Mouse (Mus musculus) embryo, embryonic 11.5 days (tissue): ENCODE data around the gene Ltc4s.

Experiments
- DNase-seq: peaks from one replicate; pipeline ENCODE4 v3.0.0-alpha.2; 2012; ENCODE audit warnings: low read depth, low spot score

The Ltc4s gene

DNA sequence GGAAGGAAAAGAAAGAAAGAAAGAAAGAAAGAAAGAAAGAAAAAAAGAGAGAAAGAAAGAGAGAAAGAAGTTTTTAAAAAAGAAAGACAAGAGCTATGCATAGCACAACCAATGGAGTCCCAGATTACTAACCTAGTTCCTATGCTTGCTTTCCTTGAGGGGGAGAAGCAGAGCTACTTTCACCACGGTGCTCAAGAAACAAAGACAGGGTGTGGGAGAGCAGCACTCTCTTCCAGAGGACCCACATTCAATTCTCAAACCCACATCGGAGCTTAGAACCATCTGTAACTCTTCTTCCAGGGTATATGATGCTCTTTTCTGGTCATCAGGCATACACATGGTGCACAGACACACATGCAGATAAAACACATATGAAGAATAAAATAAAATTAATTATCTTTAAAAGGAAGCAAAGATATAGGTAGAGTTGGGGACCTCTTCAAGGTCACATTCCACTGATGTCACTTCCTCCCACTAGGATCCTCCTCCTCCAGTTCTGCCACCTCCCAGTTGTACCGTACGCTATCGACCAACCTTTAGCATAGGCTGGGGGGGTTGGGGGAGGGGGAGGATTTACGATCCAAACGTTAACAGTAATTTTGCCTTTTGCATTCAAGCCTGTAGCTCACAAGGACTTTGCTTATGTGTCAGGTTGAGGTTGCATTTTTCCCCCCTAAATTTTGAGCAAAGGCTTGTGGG, 10.2 kb upstream of the Ltc4s start:
- no peak for DNase-seq

DNA sequence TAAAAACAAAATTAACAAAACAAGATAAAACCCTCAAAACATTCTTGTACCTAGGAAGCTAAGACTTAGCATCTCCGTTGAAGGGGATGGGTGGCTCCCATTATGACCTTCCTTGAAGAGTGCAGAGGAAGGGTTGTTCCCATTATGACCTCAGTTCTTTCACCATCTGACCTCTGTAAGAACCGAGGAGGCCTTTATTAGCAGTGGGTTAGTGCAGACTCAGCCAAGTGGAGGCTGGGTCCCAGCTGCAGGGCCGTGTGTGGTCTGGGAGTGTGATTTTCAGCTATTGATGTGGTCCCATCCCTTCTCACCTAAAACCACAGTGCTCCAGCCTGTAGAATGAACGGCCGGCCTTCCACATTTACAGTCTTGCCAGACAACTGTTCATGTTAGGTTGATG, 6.9 kb upstream of the Ltc4s start:
- no peak for DNase-seq

DNA sequence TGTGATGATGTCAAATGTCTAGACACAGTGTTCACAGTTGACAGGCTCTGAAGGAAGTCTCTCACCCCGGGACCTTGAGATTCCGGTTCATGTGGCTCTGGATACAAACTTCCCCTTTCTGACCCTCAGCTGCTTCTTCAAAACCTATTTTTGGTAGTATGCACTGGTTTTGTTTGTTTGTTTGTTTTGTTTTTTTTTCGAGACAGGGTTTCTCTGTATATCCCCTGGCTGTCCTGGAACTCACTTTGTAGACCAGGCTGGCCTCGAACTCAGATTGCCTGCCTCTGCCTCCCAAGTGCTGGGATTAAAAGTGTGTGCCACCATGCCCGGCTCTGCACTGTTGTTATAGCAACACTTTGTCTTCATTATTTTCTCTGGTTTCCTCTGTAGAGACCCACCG, 5.5 kb upstream of the Ltc4s start:
- no peak for DNase-seq

DNA sequence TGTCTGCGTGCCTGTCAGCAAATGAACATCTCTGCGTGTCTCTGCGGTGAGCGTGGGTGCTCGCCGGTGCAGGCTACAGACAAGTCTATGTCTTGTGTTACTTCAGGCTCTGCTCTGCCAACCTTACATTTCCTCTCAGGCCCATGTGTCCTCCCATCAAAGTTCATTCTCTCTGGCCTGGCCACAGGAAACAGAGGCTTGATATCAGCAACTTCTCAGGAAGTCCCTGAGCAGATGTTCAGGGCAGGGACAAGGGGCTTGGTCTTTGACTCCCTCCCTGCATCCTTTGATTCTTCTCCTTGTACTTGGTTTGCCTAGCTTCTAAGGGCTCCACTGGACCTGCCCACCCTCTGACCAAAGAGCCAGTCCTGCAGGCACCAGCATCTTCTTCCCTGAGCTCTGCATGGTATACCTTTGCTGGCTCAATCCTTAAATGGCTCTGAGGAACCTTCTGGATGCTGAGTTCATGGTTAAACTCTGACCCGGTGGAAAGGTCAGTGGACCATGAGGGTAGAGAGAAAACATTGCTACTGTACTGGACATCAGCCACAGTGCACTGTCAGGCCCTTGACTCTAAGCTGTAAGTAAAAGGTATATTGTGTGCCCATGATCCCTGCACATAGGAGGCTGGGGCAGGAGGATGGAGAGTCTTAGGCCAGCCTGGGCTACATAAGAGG, 2.0 kb upstream of the Ltc4s start:
- DNase-seq: no peak

DNA sequence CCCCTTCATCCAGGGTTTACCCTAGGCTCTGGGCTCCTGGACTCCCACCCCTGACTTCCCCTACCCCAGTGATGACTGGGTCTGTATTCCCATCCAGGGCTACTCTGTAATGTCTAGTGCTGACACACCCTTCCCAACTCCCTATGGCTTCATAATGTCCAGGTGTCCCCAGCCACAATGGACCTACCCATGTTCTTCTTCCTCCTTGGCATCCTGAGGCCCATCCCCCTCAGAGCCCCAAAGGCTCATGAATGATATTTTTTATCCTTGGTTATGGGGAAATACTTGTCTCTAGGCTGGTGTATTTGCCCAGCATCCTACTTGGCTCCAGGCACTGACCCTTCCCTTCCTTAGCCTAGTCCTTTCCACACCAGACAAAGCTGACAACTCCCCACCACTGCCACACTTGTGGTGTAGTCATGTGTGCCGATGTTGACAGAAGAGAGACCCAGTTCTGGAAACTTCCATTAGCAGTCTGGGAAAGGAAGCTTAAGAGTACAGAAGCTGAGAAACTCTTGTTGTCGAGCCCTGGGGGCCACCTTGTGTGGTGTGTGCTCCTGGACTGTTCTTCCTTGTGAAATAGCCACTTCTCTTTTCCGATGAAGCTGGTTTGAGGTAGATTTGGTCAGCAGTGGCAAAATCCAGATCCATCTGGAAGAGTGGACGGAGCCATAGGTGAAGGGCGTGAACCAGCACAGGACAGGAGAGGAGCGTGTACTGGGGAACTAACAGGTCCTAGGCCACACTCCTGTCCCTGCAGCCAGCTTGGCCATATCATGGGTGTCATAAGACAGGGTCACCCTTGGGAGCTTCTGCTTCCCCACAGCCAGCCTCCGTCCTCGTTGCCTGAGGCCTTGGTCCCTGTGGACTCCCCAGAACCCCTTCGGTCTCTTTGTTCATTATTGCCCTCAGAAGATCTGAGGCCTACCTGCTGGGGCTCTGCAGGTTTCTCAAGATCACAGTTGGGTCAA, 690 bp upstream of the Ltc4s start:
- no peak for DNase-seq

DNA sequence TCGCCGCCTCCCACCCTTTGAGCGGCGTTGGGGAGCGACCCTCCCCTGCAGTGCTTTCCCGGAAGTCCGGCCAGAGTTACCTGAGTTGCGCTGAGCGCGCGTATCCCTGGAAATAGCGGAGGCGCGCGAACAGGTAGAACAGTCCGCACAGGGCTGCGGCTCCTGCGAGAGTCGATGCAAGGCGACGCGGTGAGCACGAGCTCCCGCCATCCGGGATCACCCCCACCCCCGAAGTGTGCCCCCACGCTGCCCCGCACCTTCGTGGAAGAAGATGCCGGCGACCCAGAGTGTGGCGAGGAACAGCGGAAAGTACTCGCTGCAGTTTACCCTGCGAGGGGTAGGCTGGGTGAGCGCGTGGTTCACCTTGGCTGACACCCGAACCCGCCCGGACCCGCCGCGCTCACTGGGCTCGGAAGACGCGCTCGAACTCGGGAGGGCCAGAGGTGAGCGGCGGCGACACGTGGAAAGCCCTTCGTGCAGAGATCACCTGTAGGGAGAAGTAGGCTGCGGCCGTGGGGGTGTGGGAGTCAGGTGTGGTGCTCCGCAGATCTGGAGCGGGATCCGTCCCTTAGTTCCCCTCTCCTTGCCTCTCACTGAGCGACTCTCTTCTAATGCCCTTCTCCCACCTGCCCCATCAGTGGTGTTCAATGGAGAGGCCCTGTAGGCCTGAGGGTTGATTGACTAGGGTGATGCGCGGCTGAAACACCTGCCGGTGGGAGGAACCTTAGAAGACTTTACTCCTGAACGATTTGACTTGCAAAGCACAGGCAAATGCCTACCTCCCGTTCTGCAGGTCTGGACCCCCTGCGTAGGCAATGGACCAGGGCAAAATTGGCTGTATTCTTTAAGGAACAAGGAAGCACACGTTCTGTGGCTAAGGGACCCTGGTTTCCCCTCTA, 1.2 kb downstream of the Ltc4s start:
- DNase-seq: no peak

DNA sequence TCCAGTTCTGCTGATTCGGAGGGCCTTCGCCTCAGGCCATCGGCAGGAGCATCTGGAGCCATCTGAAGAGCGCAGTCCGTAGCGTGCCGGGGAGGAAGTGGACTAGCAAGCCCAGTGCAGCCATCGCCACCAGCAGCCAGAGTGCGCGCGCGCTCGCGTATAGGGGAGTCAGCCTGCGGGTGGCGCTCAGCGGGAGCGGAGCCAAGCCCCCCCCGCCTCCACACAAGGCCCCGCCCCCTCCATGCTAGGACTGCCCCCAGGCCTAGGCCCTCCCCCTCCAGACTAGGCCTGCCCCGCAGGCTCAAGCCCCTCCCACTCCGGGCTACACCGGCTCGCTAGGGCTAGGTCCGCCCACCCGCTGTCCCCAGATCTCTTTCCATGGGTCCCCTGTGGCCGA, 1.9 kb downstream of the Ltc4s start:
- peak; percentile 81 for DNase-seq

DNA sequence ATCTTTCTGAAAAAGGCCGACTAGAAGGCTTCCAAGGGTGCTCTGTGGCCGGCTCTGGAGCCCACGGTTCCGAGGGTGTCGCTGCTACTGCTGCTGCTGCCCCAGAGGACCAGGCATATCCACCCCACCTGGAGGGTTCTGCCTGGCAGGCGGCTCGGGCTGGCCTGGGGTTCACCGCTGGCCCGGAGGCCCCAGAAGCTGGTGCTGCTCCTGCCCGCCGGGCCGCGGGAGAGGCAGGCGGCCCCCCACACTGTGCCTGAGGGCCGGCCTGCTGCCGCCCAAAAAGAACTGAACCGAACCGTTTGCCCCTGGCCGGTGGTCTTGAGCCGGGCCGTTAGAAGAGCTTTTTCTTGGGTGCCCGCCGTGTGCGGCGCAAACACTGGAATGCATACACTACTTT, 3.8 kb downstream of the Ltc4s start:
- no peak for DNase-seq

DNA sequence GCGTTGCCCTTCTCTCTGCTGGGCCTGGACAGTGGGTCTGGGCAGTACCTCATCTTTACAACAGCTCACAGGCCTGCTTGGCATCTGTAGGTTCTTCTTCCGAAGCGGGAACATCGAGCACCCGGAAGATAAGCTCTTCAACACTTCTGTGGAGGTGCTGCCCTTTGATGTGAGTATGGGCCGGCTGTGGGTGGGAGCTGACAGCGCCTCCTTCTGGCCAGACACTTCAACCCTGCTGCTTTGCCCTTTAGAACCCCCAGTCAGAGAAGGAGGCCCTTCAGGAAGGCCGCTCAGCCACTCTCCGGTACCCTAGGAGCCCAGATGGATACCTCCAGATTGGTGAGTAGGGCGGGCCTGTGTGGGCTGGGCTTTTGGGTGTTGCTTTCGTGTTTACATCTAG, 4.4 kb downstream of the Ltc4s start:
- no peak for DNase-seq

DNA sequence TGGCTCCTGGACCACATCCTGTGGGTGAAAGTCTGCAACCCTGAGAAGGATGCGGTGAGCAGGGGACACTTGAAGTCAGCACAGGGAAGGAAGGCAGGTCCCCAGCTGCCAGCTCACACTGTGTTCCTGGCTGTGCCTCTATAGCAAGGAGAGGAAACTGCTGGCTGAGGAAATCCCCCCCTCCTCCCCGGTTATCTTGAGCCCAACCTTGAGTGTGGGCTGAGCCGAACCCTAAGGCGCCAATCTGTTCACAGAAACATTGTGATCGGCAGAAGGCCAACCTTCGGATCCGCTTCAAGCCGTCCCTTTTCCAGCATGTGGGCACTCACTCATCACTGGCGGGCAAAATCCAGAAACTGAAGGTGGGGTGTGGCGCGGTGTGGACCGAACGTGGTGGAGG, 5.4 kb downstream of the Ltc4s start:
- DNase-seq: no peak

DNA sequence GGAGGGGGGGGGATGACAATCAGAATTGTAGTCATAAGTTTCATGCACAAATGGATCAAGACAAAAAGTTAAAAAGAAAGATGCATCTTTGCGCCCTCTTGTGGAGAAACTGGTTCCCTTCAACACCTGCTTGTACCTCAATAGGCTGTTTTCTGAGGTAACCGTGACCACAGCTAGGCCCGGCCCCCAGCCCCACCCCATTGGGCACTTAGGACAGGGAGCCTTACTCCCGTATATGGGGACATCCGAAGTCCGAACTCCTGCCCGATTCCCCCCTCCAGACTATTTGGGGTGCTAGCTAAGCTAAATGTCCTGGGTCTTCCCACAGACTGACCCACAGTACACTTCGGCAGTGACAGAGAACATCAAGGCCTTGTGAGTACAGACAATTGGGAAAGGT, 7.0 kb downstream of the Ltc4s start:
- DNase-seq: peak; percentile 63

DNA sequence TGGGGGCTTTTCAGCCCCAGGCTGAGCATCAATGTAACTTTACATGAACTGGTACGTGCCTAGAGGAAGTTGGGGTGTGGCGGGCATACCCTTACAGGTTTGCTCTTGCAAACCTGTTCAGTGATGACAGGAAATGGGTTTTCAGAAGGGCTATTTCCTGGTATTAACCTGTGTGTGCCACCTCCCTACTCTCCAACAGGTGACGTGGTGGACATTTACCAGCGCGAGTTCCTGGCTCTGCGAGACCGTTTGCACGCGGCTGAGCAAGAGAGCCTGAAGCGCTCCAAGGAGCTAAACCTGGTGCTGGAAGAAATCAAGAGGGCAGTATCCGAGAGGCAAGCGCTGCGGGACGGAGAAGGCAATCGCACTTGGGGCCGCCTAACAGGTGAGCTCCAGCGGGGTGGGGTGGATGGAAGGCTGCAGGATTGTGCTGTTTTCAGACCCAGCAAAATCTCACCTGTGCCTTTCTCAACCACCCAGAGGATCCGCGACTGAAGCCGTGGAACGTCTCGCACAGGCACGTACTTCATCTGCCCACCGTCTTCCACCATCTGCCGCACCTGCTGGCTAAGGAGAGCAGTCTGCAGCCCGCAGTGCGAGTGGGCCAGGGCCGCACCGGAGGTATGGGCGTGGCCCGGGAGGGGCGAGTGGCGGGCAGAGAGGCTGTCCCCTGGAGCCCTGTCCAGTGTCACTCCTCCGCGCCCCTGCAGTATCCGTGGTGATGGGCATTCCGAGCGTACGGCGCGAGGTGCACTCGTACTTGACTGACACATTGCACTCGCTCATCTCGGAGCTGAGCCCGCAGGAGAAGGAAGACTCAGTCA, 7.7 kb downstream of the Ltc4s start:
- DNase-seq: no peak

DNA sequence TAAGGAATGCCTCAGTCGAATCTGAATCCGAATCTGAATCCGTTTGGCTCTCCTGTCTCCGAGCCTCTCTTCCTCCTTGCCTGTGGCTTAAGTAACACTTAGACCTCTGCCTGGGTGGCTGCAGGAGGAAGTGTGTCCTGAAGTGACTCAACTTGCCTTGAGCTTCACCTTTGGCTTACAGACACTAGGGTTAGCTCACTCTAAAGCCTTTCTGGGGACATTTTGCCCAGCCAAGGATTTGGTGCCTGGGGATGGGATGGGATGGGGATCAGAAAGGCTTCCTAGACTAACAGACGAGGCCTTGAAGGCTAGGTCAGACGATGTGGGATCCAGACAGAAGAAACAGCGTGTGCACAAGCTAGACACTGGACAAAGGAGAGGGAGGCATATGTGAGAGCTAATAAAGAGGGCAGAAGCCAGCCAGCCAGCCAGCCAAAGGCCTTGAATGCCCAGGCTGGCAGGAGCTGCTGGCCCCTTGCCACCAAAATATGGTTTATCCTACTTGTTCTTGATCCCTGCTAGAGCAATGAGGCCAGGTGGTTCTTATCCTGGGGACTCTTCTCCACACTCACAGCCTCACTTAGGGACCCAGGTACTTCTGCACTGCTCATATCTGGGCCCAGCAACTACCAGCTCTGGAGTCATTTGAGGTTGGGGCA, 9.0 kb downstream of the Ltc4s start:
- no peak for DNase-seq

DNA sequence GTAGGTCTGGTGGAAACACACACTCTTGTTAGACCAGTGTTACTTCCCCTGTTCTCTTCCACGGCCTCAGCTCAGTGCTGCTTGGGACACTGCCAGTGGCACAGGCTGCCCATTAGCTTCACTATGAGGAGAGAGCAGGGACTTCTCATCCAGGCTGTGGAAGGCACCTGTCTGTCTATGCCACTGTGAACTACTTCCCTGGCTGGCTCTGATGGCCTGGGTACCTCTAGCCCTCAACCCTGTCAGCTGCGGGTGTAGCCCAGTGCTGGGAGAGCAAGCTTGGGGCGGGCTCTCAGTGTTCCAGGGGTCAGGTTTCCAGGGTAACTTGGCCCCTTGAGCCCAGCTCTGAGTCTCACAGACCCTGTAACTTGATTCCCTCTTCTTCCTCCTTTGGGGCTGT, 9.6 kb downstream of the Ltc4s start:
- no peak for DNase-seq

DNA sequence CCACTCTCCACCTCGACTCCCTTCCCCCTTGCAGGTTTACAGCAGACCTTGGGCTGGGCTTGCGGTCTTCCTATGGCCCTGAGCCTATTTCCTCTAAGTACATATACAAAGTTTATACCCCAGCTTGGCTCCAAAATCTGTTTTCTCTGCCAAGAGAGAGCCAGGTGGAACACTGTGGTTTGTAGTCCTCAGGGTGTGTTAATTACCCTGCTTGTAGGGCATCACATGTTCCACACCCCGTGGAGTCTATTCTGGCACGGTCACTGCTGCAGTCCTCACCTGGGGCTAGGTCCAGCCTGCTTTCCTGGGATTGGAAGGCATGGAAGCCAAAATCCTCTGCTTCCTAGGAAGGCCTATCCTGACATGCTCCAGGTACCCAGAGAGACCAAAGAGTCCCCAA, 10.7 kb downstream of the Ltc4s start:
- no peak for DNase-seq

DNA sequence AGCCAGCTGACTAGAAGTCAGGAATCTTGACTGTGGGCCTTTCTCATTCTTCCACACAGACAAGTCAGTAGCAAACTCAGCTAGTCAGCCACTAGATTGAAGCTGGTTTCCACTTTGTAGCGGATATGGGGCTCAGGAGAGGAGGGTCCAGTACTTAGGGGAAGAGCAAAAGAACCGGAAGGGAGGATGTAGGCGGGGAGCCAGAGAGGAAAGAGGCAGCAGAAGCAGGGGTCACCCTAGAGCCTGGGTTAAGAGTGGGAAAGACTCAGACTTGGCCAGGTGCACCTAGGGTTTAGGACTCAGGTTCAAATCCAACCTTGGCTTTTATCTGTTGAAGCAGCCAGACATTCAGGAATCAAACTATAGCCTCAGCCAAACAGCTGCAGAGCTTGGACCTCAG, 11.2 kb downstream of the Ltc4s start:
- no peak for DNase-seq

DNA sequence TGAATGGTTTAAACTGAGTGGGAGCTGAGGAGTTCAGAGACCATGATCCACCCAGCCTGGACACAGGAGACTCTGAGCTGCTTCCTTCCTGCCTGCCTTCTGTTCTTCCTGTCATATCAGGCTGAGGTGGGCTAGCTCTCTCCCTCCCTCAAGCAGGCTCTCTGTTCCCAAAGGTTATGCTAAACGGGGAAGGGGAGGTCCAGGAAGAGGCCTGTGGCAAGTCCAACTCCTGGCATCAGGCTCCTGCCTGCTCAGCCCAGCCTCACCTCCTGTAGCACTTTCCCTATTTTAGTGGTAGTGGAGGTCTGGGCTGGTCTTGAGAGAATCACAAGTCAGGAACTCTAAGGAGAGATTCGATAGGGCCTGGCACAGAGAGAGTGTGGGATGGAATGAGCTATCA, 12.0 kb downstream of the Ltc4s start:
- no peak for DNase-seq

DNA sequence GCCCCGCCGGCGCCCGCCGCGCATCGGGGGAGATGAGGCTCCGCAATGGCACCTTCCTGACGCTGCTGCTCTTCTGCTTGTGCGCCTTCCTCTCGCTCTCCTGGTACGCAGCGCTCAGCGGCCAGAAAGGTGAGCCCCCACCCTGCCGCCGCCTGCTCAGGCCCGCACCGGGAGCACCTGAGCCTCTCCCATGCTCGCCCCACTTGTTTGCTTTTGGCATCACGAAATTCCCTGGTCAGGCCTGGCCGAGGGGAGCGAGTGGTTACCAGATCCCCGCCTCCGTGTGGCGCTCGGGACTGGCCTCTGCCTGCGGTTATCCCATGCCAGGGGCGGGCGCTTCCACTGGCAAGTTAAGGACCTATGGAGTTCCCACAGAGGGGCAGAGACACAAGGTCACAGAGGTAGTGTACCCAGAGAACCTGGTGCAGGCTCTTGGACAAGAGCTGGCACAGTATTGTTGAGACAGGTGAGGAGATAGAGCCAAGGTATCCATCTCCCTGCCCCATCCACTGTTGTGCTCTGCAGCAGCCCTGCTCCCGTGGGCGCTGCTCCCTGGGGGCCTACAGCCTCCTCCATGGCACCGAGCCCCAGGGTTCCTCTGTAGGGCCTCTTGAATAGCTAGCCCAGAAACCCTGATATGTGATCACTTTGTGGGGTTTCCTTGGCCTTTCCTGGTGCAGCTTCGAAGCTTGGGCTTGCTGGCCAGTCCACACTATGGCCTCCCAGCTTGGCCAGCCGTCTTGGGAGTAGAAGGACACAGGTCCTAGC, 12.6 kb downstream of the Ltc4s start:
- DNase-seq: no peak
